Mouse (Mus musculus) hindbrain, embryonic 16.5 days (tissue): ENCODE measurements at regions not wholly inside any gene's neighbourhood (a gene's known extent, or its start where the extent isn't known, plus 50 kb on each side); places are given as distances from the start of the nearest gene placed in this dataset.

ENCODE experiments used
- ATAC-seq: fragments of 200-750 bp; cut with Nextera tagmentation; 2 replicates; pipeline ENCODE4 v1.8.0; 2017; ENCODE audit warnings: moderate TSS enrichment, moderate library complexity
- H3K27ac ChIP-seq: fragments of 300-500 bp; sonication (generic); 2 replicates; pipeline ENCODE4 v1.5.1; 2014; ENCODE audit warnings: low read depth, mild to moderate bottlenecking, control low read depth, low read length, moderate library complexity
- H3K27me3 ChIP-seq: fragments of 300-500 bp; sonication (generic); replicated peaks from 2 replicates; pipeline ENCODE4 v1.6.1; 2014; ENCODE audit warnings: low read length; ENCODE audit not compliant: control insufficient read depth, insufficient read depth
- H3K36me3 ChIP-seq: fragments of 300-500 bp; sonication (generic); 2 replicates; pipeline ENCODE4 v1.6.1; 2014; ENCODE audit warnings: mild to moderate bottlenecking, low read length, moderate library complexity, mixed read lengths; ENCODE audit not compliant: control insufficient read depth, insufficient read depth
- H3K4me1 ChIP-seq: fragments of 300-500 bp; sonication (generic); 2 replicates; pipeline ENCODE4 v1.6.1; 2014; ENCODE audit warnings: low read depth, low read length; ENCODE audit not compliant: control insufficient read depth, insufficient read depth
- H3K4me2 ChIP-seq: fragments of 300-500 bp; sonication (generic); 2 replicates; pipeline ENCODE4 v1.6.1; 2014; ENCODE audit warnings: mild to moderate bottlenecking, low read length, control low read depth, moderate library complexity
- H3K4me3 ChIP-seq: fragments of 300-500 bp; sonication (generic); 2 replicates; pipeline ENCODE4 v1.5.1; 2014; ENCODE audit warnings: mild to moderate bottlenecking, low read length, control low read depth, moderate library complexity
- H3K9ac ChIP-seq: fragments of 300-500 bp; sonication (generic); 2 replicates; pipeline ENCODE4 v1.6.1; 2014; ENCODE audit warnings: low read depth, mild to moderate bottlenecking, control low read depth, low read length, moderate library complexity
- H3K9me3 ChIP-seq: fragments of 300-500 bp; sonication (generic); 2 replicates; pipeline ENCODE4 v1.6.1; 2014; ENCODE audit warnings: mild to moderate bottlenecking, low read length, moderate library complexity; ENCODE audit not compliant: control insufficient read depth
- WGBS: fragments of 180-500 bp; shearing (Covaris S2); extraction: QIAGEN DNeasy Blood & Tissue Kit; methylation state at CpG from one replicate; pipeline ENCODE4 v1.1.7; 2014; 5-methylcytosine and 5-hydroxymethylcytosine counted together

- Histone ChIP-seq H3K4me2 (no peak overlapping the region), H3K4me1 (peaks cover 8% of the 10 kb centered on the region; the same call in 1 of the 2 replicates), H3K36me3 (no peaks in the 10 kb centered on the region), H3K27me3 (no peaks in the 10 kb centered on the region), H3K4me3 (no peak overlapping the region), H3K27ac (no peak overlapping the region), H3K9ac (no peak overlapping the region), H3K9me3 (no peaks in the 10 kb centered on the region)
- WGBS = 88% methylated on average over 7 of the region's 7 CpGs
- no peak for ATAC-seq
Measured at GRCm38 (mm10) chr2:178834986-178835385, 404.7 kb downstream of the Cdh26 start.

GRCm38 (mm10) chr2:178838571-178838970 is 408.2 kb downstream of the Cdh26 start:
- no peak overlapping the region for H3K4me2 ChIP-seq
- no peak overlapping the region for H3K27ac ChIP-seq
- no peaks in the 10 kb centered on the region for H3K36me3 ChIP-seq
- H3K9me3 ChIP-seq = no peaks in the 10 kb centered on the region
- 23% methylated on average over 6 of the region's 6 CpGs for WGBS
- peaks cover 20% of the 10 kb centered on the region for H3K4me1 ChIP-seq
- no peak overlapping the region for H3K9ac ChIP-seq
- ATAC-seq = no peak
- H3K4me3 ChIP-seq = no peak overlapping the region
- no peaks in the 10 kb centered on the region for H3K27me3 ChIP-seq

- Histone ChIP-seq H3K9ac (no peak overlapping the region), H3K9me3 (no peaks in the 10 kb centered on the region), H3K27me3 (no peaks in the 10 kb centered on the region), H3K36me3 (no peaks in the 10 kb centered on the region), H3K4me1 (peaks cover 20% of the 10 kb centered on the region), H3K4me2 (no peak overlapping the region), H3K27ac (no peak overlapping the region), H3K4me3 (no peak overlapping the region)
- 55% methylated on average over 2 of the region's 2 CpGs for WGBS
- ATAC-seq = peak; percentile 55
Measured at GRCm38 (mm10) chr2:178840975-178841374, 410.6 kb downstream of the Cdh26 start.

- Histone ChIP-seq H3K4me2 (no peak overlapping the region), H3K27me3 (no peaks in the 10 kb centered on the region)
- ATAC-seq = peak; percentile 53; the same call in 1 of the 2 replicates
Measured at GRCm38 (mm10) chr2:178842595-178842994, 412.3 kb downstream of the Cdh26 start.

GRCm38 (mm10) chr2:178843458-178843857 is 413.1 kb downstream of the Cdh26 start:
- no peak for ATAC-seq
- no peak overlapping the region for H3K27ac ChIP-seq
- 89% methylated on average over 3 of the region's 3 CpGs for WGBS

More at GRCm38 (mm10) chr2:178842595-178842994, 412.3 kb downstream of the Cdh26 start:
- Histone ChIP-seq H3K27ac (no peak overlapping the region), H3K4me3 (no peak overlapping the region), H3K9me3 (no peaks in the 10 kb centered on the region), H3K4me1 (peaks cover 20% of the 10 kb centered on the region), H3K36me3 (no peaks in the 10 kb centered on the region), H3K9ac (no peak overlapping the region)
- WGBS = 47% methylated on average over 12 of the region's 12 CpGs

GRCm38 (mm10) chr2:178844561-178844960 is 414.2 kb downstream of the Cdh26 start:
- ATAC-seq = no peak
- Histone ChIP-seq H3K27me3 (no peaks in the 10 kb centered on the region), H3K9me3 (no peaks in the 10 kb centered on the region), H3K9ac (no peak overlapping the region), H3K36me3 (no peaks in the 10 kb centered on the region), H3K4me1 (peaks cover 13% of the 10 kb centered on the region), H3K4me2 (no peak overlapping the region), H3K27ac (no peak overlapping the region), H3K4me3 (no peak overlapping the region)
- 73% methylated on average over 4 of the region's 4 CpGs for WGBS

More at GRCm38 (mm10) chr2:178843458-178843857, 413.1 kb downstream of the Cdh26 start:
- Histone ChIP-seq H3K4me3 (no peak overlapping the region), H3K27me3 (no peaks in the 10 kb centered on the region), H3K9me3 (no peaks in the 10 kb centered on the region), H3K4me1 (peaks cover 19% of the 10 kb centered on the region), H3K9ac (no peak overlapping the region), H3K4me2 (no peak overlapping the region), H3K36me3 (no peaks in the 10 kb centered on the region)

- peak; percentile 44 for ATAC-seq
- WGBS = 79% methylated on average over 10 of the region's 10 CpGs
- H3K36me3 ChIP-seq = no peaks in the 10 kb centered on the region
Measured at GRCm38 (mm10) chr2:178850320-178850719, 420.0 kb downstream of the Cdh26 start.

GRCm38 (mm10) chr2:178850769-178851168 is 420.4 kb downstream of the Cdh26 start:
- H3K36me3 ChIP-seq = no peaks in the 10 kb centered on the region
- no peaks in the 10 kb centered on the region for H3K9me3 ChIP-seq
- H3K27ac ChIP-seq = no peak overlapping the region
- WGBS = 40% methylated on average over 11 of the region's 11 CpGs
- H3K4me1 ChIP-seq = peaks cover 6% of the 10 kb centered on the region
- H3K4me3 ChIP-seq = no peak overlapping the region
- ATAC-seq = peak; percentile 25
- H3K27me3 ChIP-seq = no peaks in the 10 kb centered on the region
- no peak overlapping the region for H3K9ac ChIP-seq
- H3K4me2 ChIP-seq = no peak overlapping the region

More at GRCm38 (mm10) chr2:178850320-178850719, 420.0 kb downstream of the Cdh26 start:
- H3K9ac ChIP-seq = no peak overlapping the region
- no peaks in the 10 kb centered on the region for H3K9me3 ChIP-seq
- H3K27ac ChIP-seq = no peak overlapping the region
- H3K27me3 ChIP-seq = no peaks in the 10 kb centered on the region
- no peak overlapping the region for H3K4me2 ChIP-seq
- peaks cover 6% of the 10 kb centered on the region for H3K4me1 ChIP-seq
- no peak overlapping the region for H3K4me3 ChIP-seq

GRCm38 (mm10) chr2:178854012-178854411 is 423.7 kb downstream of the Cdh26 start:
- H3K4me3 ChIP-seq = no peak overlapping the region
- H3K27ac ChIP-seq = no peak overlapping the region
- no peaks in the 10 kb centered on the region for H3K36me3 ChIP-seq
- H3K4me2 ChIP-seq = no peak overlapping the region
- no peak overlapping the region for H3K9ac ChIP-seq
- no peaks in the 10 kb centered on the region for H3K27me3 ChIP-seq
- H3K9me3 ChIP-seq = no peaks in the 10 kb centered on the region
- peaks cover 6% of the 10 kb centered on the region for H3K4me1 ChIP-seq
- ATAC-seq = no peak
- 57% methylated on average over 1 of the region's 1 CpGs for WGBS

- ATAC-seq = no peak
- no peaks in the 10 kb centered on the region for H3K9me3 ChIP-seq
Measured at GRCm38 (mm10) chr2:178854760-178855159, 424.4 kb downstream of the Cdh26 start.

More at GRCm38 (mm10) chr2:178854760-178855159, 424.4 kb downstream of the Cdh26 start:
- H3K36me3 ChIP-seq = no peaks in the 10 kb centered on the region
- H3K4me1 ChIP-seq = peaks cover 6% of the 10 kb centered on the region
- no peak overlapping the region for H3K4me3 ChIP-seq
- H3K27me3 ChIP-seq = no peaks in the 10 kb centered on the region
- WGBS = 55% methylated on average over 2 of the region's 2 CpGs
- H3K4me2 ChIP-seq = no peak overlapping the region
- no peak overlapping the region for H3K27ac ChIP-seq
- no peak overlapping the region for H3K9ac ChIP-seq
